In the genomic region with DNA sequence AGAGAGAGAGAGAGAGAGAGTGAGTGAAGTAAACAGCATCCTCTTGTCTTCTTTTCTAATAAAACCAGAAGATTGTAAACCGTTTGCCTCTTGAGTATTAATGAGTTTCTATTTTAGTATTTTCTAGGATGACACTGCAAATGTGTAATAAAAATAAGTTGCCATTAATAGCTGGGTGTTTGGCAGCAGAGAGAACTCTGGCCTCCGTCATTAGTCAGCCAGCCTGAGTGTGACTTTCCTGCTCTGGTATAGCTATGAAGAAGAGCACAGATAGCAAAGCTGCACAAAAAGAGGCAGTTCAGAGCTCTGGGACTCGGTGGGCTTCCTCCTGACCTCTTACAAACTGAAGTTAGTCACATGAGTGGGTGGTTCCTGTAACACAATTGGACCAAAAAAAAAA, we compare ENCODE assay signal across 21 mouse cellular contexts. TPM values are rescaled to one million over a fixed set of nuclear protein-coding genes. Genes with fewer than 3 reads are reported as not detected.
DNase-seq lines count a peak whose midpoint lies in the region; ATAC-seq and TF ChIP-seq lines count a peak whose summit lies in the region.
"Had no signal": no experiment of that assay in that cellular context is flagged by ENCODE, and none has a peak within 500 bp of the region (broad histone marks: within the 10 kb centered on the region; RNA-seq: fewer than 3 reads in every experiment).

No protein-coding gene starts in this region.

- no peak for TF ChIP-seq CTCF in gastrocnemius, adult 2 months (IDR thresholded peaks at IDR 0.05)
- no peak for TF ChIP-seq CTCF in liver, postnatal 0 days (IDR thresholded peaks at IDR 0.05; ENCODE audit: low read depth)

- H3K27ac ChIP-seq in gastrocnemius, adult 2 months: peak overlapping the region; percentile 89
- H3K27ac ChIP-seq in liver, postnatal 0 days (ENCODE audit: low read depth): no peak overlapping the region
- H3K27ac ChIP-seq: embryonic facial prominence, embryonic 13.5 days; hindbrain, embryonic 12.5 days; midbrain, embryonic 10.5 days; neural tube, embryonic 12.5 days had no signal

- intact Hi-C loops in gastrocnemius, adult 2 months (cut with DNase I): no loop called here
- intact Hi-C loops in heart, postnatal 10 days (cut with DNase I): no loop called here

- no peak overlapping the region for H3K9ac ChIP-seq in liver, postnatal 0 days (replicated peaks)
- H3K9ac ChIP-seq: embryonic facial prominence, embryonic 13.5 days; hindbrain, embryonic 12.5 days; neural tube, embryonic 12.5 days had no signal

- TF ChIP-seq EP300 in liver, postnatal 0 days (IDR thresholded peaks at IDR 0.05; ENCODE audit: low read depth): no peak

- H3K27me3 ChIP-seq in liver, postnatal 0 days (ENCODE audit: insufficient read depth, low read length): no peaks in the 10 kb centered on the region
- H3K27me3 ChIP-seq: embryonic facial prominence, embryonic 13.5 days; hindbrain, embryonic 12.5 days; neural tube, embryonic 12.5 days had no signal

- no peaks in the 10 kb centered on the region for H3K4me1 ChIP-seq in liver, postnatal 0 days (ENCODE audit: insufficient read depth)
- H3K4me1 ChIP-seq: embryonic facial prominence, embryonic 13.5 days; neural tube, embryonic 12.5 days had no signal

- 0 out of 2 replicates have a peak overlapping the region, but pooled peaks have one; percentile 13 for H3K4me3 ChIP-seq in gastrocnemius, adult 2 months
- no peak overlapping the region for H3K4me3 ChIP-seq in liver, postnatal 0 days (ENCODE audit: low read depth, low read length)
- H3K4me3 ChIP-seq: embryonic facial prominence, embryonic 13.5 days; hindbrain, embryonic 12.5 days; midbrain, embryonic 10.5 days; neural tube, embryonic 12.5 days had no signal

- H3K36me3 ChIP-seq in liver, postnatal 0 days (replicated peaks; ENCODE audit: insufficient read depth, low read length): no peaks in the 10 kb centered on the region
- H3K36me3 ChIP-seq: embryonic facial prominence, embryonic 13.5 days; hindbrain, embryonic 12.5 days; neural tube, embryonic 12.5 days had no signal

- no peaks in the 10 kb centered on the region for H3K9me3 ChIP-seq in liver, postnatal 0 days (ENCODE audit: low read length)
- H3K9me3 ChIP-seq: embryonic facial prominence, embryonic 13.5 days; hindbrain, embryonic 12.5 days; midbrain, embryonic 10.5 days; neural tube, embryonic 12.5 days had no signal

- WGBS in liver, postnatal 0 days (ENCODE audit: insufficient replicate concordance): 52% methylated on average over 3 of the region's 3 CpGs

- H3K4me2 ChIP-seq in liver, postnatal 0 days (ENCODE audit: low read depth, low read length): no peak overlapping the region
- H3K4me2 ChIP-seq: embryonic facial prominence, embryonic 13.5 days; hindbrain, embryonic 12.5 days; neural tube, embryonic 12.5 days had no signal

- DNase-seq in cerebellum, postnatal 14 days: no peak
- peak; percentile 54 for DNase-seq in gastrocnemius, adult 2 months
- no peak for DNase-seq in gastrocnemius, postnatal 4 days (ENCODE audit: low spot score in 2 of 2)
- DNase-seq in brain, adult 2 months (ENCODE audit: low read depth, low spot score): peak; percentile 85
- DNase-seq in heart, postnatal 10 days: peak; percentile 44 to 57
- no peak for DNase-seq in adrenal gland, postnatal 36 days
- DNase-seq in liver, postnatal 0 days: no peak
- DNase-seq: gastrocnemius, postnatal 10 days; kidney, adult 9 months; layer of hippocampus, postnatal 36 days; left cerebral cortex, postnatal 4 days; lung, adult 2 months; lung, postnatal 36 days had no signal

- ATAC-seq in cerebellum, adult (ENCODE audit: insufficient number of reproducible peaks, low FRiP score, low TSS enrichment): 0 out of 2 replicates have a peak, but pooled peaks have one; percentile 55
- ATAC-seq in liver, postnatal 0 days: no peak
- ATAC-seq: forebrain, embryonic 16.5 days had no signal

RNA-seq across cellular contexts. Expression of a gene that starts 27.3 kb away (rescaled TPM):
- total RNA-seq in gastrocnemius, adult 2 months (2021): 100 to 1,000 TPM; 196 to 239 TPM
- 100 to 1,000 TPM in 1 of 2 experiments, 10 to 100 TPM in 1; 96.8 to 101 TPM for total RNA-seq in gastrocnemius, postnatal 4 days (2021)
- total RNA-seq in heart, postnatal 10 days (2021): 100 to 1,000 TPM; 243 to 249 TPM
- total RNA-seq in adrenal gland, postnatal 36 days (2021): 100 to 1,000 TPM; 731 to 943 TPM
- 4.7 and 5.8 TPM in 2 replicates for polyA plus RNA-seq in liver, postnatal 0 days (2015; fragmentation: Nextera tagmentation; extraction: Ambion mirVana)
- total RNA-seq: common myeloid progenitor, adult 5-6 weeks; MEL had no signal

Comparison
In these comparisons a context has a peak if more than half of its experiments do, and no peak if none do; other contexts are left out.
1. DNase-seq: peak in gastrocnemius, adult 2 months (single experiment), brain, adult 2 months (single experiment) and heart, postnatal 10 days (2 of 2); none in cerebellum, postnatal 14 days (0 of 2), gastrocnemius, postnatal 4 days (0 of 2), adrenal gland, postnatal 36 days (0 of 2) and liver, postnatal 0 days (single experiment).